Mouse (Mus musculus) limb, embryonic 14.5 days (tissue): ENCODE data around the gene Tcta. TPM values are rescaled to one million over a fixed set of nuclear protein-coding genes. Genes with fewer than 3 reads are reported as not detected.

Experiments used
- ATAC-seq: fragments of 200-750 bp; cut with Nextera tagmentation; 2 replicates; pipeline ENCODE4 v1.8.0; 2017; ENCODE audit warnings: low read depth, moderate number of reproducible peaks, moderate TSS enrichment; ENCODE audit not compliant: low FRiP score
- DNase-seq: peaks from one replicate; pipeline ENCODE4 v3.0.0-alpha.2; 2015; ENCODE audit warnings: low spot score
- H3K27ac ChIP-seq: fragments of 300-500 bp; sonication (generic); replicated peaks from 2 replicates; pipeline ENCODE4 v1.5.1; 2014; ENCODE audit warnings: low read depth, mild to moderate bottlenecking, low read length, moderate library complexity, mixed read lengths
- H3K27me3 ChIP-seq: fragments of 300-500 bp; sonication (generic); 2 replicates; pipeline ENCODE4 v1.6.1; 2014; ENCODE audit warnings: low read length, mixed read lengths; ENCODE audit not compliant: control insufficient read depth, insufficient read depth
- H3K36me3 ChIP-seq: fragments of 300-500 bp; sonication (generic); 2 replicates; pipeline ENCODE4 v1.6.1; 2014; ENCODE audit warnings: mild to moderate bottlenecking, low read length, moderate library complexity, mixed read lengths; ENCODE audit not compliant: control insufficient read depth, insufficient read depth
- H3K4me1 ChIP-seq: fragments of 300-500 bp; sonication (generic); 2 replicates; pipeline ENCODE4 v1.6.1; 2014; ENCODE audit warnings: antibody characterized with exemption, low read length, mixed read lengths; ENCODE audit not compliant: control insufficient read depth, insufficient read depth
- H3K4me2 ChIP-seq: fragments of 300-500 bp; sonication (generic); replicated peaks from 2 replicates; pipeline ENCODE4 v1.6.1; 2014; ENCODE audit warnings: low read depth, mild to moderate bottlenecking, low read length, moderate library complexity; ENCODE audit not compliant: severe bottlenecking
- H3K4me3 ChIP-seq: fragments of 300-500 bp; sonication (generic); replicated peaks from 2 replicates; pipeline ENCODE4 v1.5.1; 2014; ENCODE audit warnings: low read length
- H3K9ac ChIP-seq: fragments of 300-500 bp; sonication (generic); 2 replicates; pipeline ENCODE4 v1.6.1; 2014; ENCODE audit warnings: mild to moderate bottlenecking, low read depth, low read length, moderate library complexity; ENCODE audit not compliant: severe bottlenecking
- H3K9me3 ChIP-seq: fragments of 300-500 bp; sonication (generic); 2 replicates; pipeline ENCODE4 v1.6.1; 2016; ENCODE audit warnings: low read length; ENCODE audit not compliant: control insufficient read depth
- POLR2A ChIP-seq: fragments of 200-500 bp; IDR thresholded peaks from 2 replicates; pipeline ENCODE4 v1.8.0; 2012; ENCODE audit warnings: inconsistent platforms, mild to moderate bottlenecking, moderate library complexity, borderline replicate concordance; ENCODE audit not compliant: insufficient read depth, insufficient read length; ENCODE audit errors: extremely low read depth
- WGBS: fragments of 180-500 bp; shearing (Covaris S2); extraction: QIAGEN DNeasy Blood & Tissue Kit; methylation state at CpG from one replicate; pipeline ENCODE4 v1.1.7; 2014; 5-methylcytosine and 5-hydroxymethylcytosine counted together
- polyA plus RNA-seq, 2 experiments: library from polyadenylated mRNA; depleted of rRNA in 1 of 2; stranded (reverse) in 1 of 2; unstranded in 1 of 2; fragments of >200 nt; fragmentation: Nextera tagmentation in 1 of 2; extraction: Ambion mirVana in 1 of 2; gene quantifications; 2 replicates each; pipeline versions ENCODE4 v1.2.1 to v1.2.3; 2012 to 2014

The Tcta gene
- polyA plus RNA-seq, 2 experiments, result 36.8 to 38.6 TPM

GRCm38 (mm10) chr9:108344471-108344870 lies 38.5 kb upstream of the Tcta start:
- H3K9me3 ChIP-seq, result no peaks in the 10 kb centered on the region
- 87% methylated on average over 4 of the region's 4 CpGs for WGBS
- no peak overlapping the region for H3K4me3 ChIP-seq
- H3K9ac ChIP-seq, result no peak overlapping the region
- no peak for DNase-seq
- no peak overlapping the region for H3K4me2 ChIP-seq
- ATAC-seq, result no peak
- no peak for TF ChIP-seq POLR2A
- H3K4me1 ChIP-seq, result peaks cover 18% of the 10 kb centered on the region
- peaks cover 3% of the 10 kb centered on the region; the same call in 1 of the 2 replicates for H3K36me3 ChIP-seq
- no peaks in the 10 kb centered on the region for H3K27me3 ChIP-seq
- H3K27ac ChIP-seq, result no peak overlapping the region

- no peak overlapping the region for H3K4me3 ChIP-seq
- no peak for TF ChIP-seq POLR2A
- H3K4me2 ChIP-seq, result no peak overlapping the region
- no peak overlapping the region for H3K27ac ChIP-seq
- H3K4me1 ChIP-seq, result peaks cover 16% of the 10 kb centered on the region
- H3K27me3 ChIP-seq, result no peaks in the 10 kb centered on the region
- H3K9me3 ChIP-seq, result no peaks in the 10 kb centered on the region
- DNase-seq (no peak), ATAC-seq (no peak)
- H3K9ac ChIP-seq, result no peak overlapping the region
- H3K36me3 ChIP-seq, result no peaks in the 10 kb centered on the region
- WGBS, result 100% methylated on average over 1 of the region's 1 CpGs
Measured at GRCm38 (mm10) chr9:108343835-108344234, 37.9 kb upstream of the Tcta start.

- Histone ChIP-seq H3K27ac (no peak overlapping the region), H3K36me3 (no peaks in the 10 kb centered on the region), H3K27me3 (no peaks in the 10 kb centered on the region), H3K9me3 (no peaks in the 10 kb centered on the region), H3K4me2 (no peak overlapping the region), H3K4me3 (no peak overlapping the region), H3K4me1 (peaks cover 15% of the 10 kb centered on the region), H3K9ac (no peak overlapping the region)
- TF ChIP-seq POLR2A, result no peak
- 80% methylated on average over 3 of the region's 3 CpGs for WGBS
- no peak for ATAC-seq
- no peak for DNase-seq
Measured at GRCm38 (mm10) chr9:108343331-108343730, 37.4 kb upstream of the Tcta start.

- ATAC-seq, result no peak
- Histone ChIP-seq H3K4me1 (peaks cover 16% of the 10 kb centered on the region), H3K4me3 (no peak overlapping the region), H3K36me3 (peaks cover 7% of the 10 kb centered on the region), H3K27me3 (no peaks in the 10 kb centered on the region), H3K27ac (no peak overlapping the region), H3K9ac (no peak overlapping the region), H3K9me3 (no peaks in the 10 kb centered on the region), H3K4me2 (no peak overlapping the region)
- 21% methylated on average over 5 of the region's 5 CpGs for WGBS
- no peak for TF ChIP-seq POLR2A
- DNase-seq, result no peak
Measured at GRCm38 (mm10) chr9:108342301-108342831, 36.4 kb upstream of the Tcta start.

- H3K4me3 ChIP-seq, result no peak overlapping the region
- H3K27me3 ChIP-seq, result no peaks in the 10 kb centered on the region
- ATAC-seq, result no peak
- no peaks in the 10 kb centered on the region for H3K9me3 ChIP-seq
- no peak overlapping the region for H3K9ac ChIP-seq
- no peak overlapping the region for H3K27ac ChIP-seq
- no peak for TF ChIP-seq POLR2A
- peaks cover 16% of the 10 kb centered on the region for H3K4me1 ChIP-seq
- H3K4me2 ChIP-seq, result no peak overlapping the region
- H3K36me3 ChIP-seq, result peaks cover 7% of the 10 kb centered on the region
- DNase-seq, result no peak
Measured at GRCm38 (mm10) chr9:108341801-108342200, 35.8 kb upstream of the Tcta start.

GRCm38 (mm10) chr9:108341139-108341475 lies 35.1 kb upstream of the Tcta start:
- Histone ChIP-seq H3K4me1 (peaks cover 16% of the 10 kb centered on the region), H3K27me3 (no peaks in the 10 kb centered on the region), H3K4me3 (no peak overlapping the region), H3K4me2 (no peak overlapping the region), H3K9ac (no peak overlapping the region), H3K27ac (no peak overlapping the region), H3K36me3 (peaks cover 10% of the 10 kb centered on the region), H3K9me3 (no peaks in the 10 kb centered on the region)
- no peak for TF ChIP-seq POLR2A
- ATAC-seq (no peak), DNase-seq (no peak)
- WGBS, result 87% methylated on average over 5 of the region's 5 CpGs
